Mouse (Mus musculus) hindbrain, embryonic 15.5 days (tissue): Measurements from ENCODE around the gene Foxc2. TPM values are rescaled to one million over a fixed set of nuclear protein-coding genes. Genes with fewer than 3 reads are reported as not detected.
"Not testable (repeated sequence)": the region's sequence is repeated elsewhere in the genome, so short reads cannot be mapped to it uniquely, and the experiment has no call there.

ENCODE experiments used
- ATAC-seq: fragments of 200-750 bp; cut with Nextera tagmentation; 2 replicates; pipeline ENCODE4 v1.8.0; 2017; ENCODE audit warnings: low read depth, moderate number of reproducible peaks, moderate TSS enrichment; ENCODE audit not compliant: low FRiP score
- H3K27ac ChIP-seq: fragments of 300-500 bp; sonication (generic); replicated peaks from 2 replicates; pipeline ENCODE4 v1.5.1; 2015; ENCODE audit warnings: mild to moderate bottlenecking, inconsistent platforms
- H3K27me3 ChIP-seq: fragments of 300-500 bp; sonication (generic); 2 replicates; pipeline ENCODE4 v1.6.1; 2015; ENCODE audit warnings: control low read depth, inconsistent platforms
- H3K36me3 ChIP-seq: fragments of 300-500 bp; sonication (generic); 2 replicates; pipeline ENCODE4 v1.6.1; 2015; ENCODE audit warnings: control low read depth, inconsistent platforms
- H3K4me1 ChIP-seq: fragments of 300-500 bp; sonication (generic); replicated peaks from 2 replicates; pipeline ENCODE4 v1.6.1; 2015; ENCODE audit warnings: control low read depth, inconsistent platforms
- H3K4me2 ChIP-seq: fragments of 300-500 bp; sonication (generic); 2 replicates; pipeline ENCODE4 v1.6.1; 2015; ENCODE audit warnings: moderate library complexity, mild to moderate bottlenecking, inconsistent platforms
- H3K4me3 ChIP-seq: fragments of 300-500 bp; sonication (generic); 2 replicates; pipeline ENCODE4 v1.5.1; 2015; ENCODE audit warnings: mild to moderate bottlenecking, inconsistent platforms
- H3K9ac ChIP-seq: fragments of 300-500 bp; sonication (generic); 2 replicates; pipeline ENCODE4 v1.6.1; 2015; ENCODE audit warnings: inconsistent platforms
- H3K9me3 ChIP-seq: fragments of 300-500 bp; sonication (generic); 2 replicates; pipeline ENCODE4 v1.6.1; 2016; ENCODE audit warnings: control low read depth, inconsistent platforms
- WGBS: fragments of 180-500 bp; shearing (Covaris S2); methylation state at CpG from one replicate; pipeline ENCODE4 v1.1.7; 2015; 5-methylcytosine and 5-hydroxymethylcytosine counted together
- polyA plus RNA-seq: library from polyadenylated mRNA; unstranded; fragments of >200 nt; fragmentation: Nextera tagmentation; extraction: Ambion mirVana; gene quantifications from 2 replicates; pipeline ENCODE4 v1.2.1, GENCODE M21; 2015

Gene Foxc2
- polyA plus RNA-seq, 1 experiment from 2014 or later, result 4.1 TPM

DNA sequence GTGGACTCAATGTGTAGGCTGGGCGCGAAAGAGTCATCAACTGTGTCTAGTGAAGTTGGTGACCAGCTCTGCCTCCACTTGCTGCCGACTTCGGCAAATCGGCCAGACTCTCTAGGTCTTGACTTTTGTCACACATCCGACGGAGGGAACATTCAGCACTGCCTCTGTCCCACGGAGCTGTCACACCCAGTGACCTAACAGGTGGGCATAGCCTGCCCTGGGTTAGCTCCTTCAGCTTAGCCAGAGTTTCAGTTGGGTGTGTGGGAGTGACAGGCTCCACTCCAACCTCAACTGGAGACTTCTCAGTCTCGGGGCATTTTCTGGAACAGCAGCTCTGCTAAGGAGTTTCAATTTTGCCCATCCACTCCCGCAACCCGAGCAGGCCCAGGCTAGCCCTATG, 18.5 kb downstream of the Foxc2 start:
- Histone ChIP-seq H3K4me2 (no peak overlapping the region), H3K27me3 (peaks cover 35% of the 10 kb centered on the region), H3K27ac (no peak overlapping the region), H3K36me3 (no peaks in the 10 kb centered on the region), H3K9ac (no peak overlapping the region), H3K4me3 (no peak overlapping the region), H3K9me3 (no peaks in the 10 kb centered on the region), H3K4me1 (no peaks in the 10 kb centered on the region)
- ATAC-seq, result no peak
- 92% methylated on average over 11 of the region's 11 CpGs for WGBS

DNA sequence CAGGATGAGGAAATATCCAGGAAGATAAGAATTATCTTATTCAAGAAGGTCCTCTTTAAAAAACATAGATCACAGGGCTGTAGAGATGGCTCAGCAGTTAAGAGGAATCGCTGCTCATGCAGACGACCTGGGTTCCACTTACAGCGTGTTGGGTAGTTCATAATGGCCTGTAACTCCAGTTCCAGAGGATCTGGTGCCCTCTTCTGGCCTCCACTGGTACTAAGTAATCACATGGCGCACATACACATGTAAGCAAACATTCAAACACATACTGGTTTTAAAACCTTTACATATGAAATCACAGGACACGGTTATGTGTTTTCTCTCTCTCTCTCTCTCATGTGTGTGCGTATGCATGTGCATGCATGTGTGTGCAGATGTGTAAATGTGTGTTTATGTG, 20.9 kb downstream of the Foxc2 start:
- Histone ChIP-seq H3K9me3 (no peaks in the 10 kb centered on the region), H3K27ac (no peak overlapping the region), H3K36me3 (no peaks in the 10 kb centered on the region), H3K27me3 (peaks cover 14% of the 10 kb centered on the region; the same call in 1 of the 2 replicates), H3K9ac (no peak overlapping the region), H3K4me1 (no peaks in the 10 kb centered on the region), H3K4me2 (no peak overlapping the region), H3K4me3 (no peak overlapping the region)
- no peak for ATAC-seq
- WGBS, result 97% methylated on average over 6 of the region's 6 CpGs

DNA sequence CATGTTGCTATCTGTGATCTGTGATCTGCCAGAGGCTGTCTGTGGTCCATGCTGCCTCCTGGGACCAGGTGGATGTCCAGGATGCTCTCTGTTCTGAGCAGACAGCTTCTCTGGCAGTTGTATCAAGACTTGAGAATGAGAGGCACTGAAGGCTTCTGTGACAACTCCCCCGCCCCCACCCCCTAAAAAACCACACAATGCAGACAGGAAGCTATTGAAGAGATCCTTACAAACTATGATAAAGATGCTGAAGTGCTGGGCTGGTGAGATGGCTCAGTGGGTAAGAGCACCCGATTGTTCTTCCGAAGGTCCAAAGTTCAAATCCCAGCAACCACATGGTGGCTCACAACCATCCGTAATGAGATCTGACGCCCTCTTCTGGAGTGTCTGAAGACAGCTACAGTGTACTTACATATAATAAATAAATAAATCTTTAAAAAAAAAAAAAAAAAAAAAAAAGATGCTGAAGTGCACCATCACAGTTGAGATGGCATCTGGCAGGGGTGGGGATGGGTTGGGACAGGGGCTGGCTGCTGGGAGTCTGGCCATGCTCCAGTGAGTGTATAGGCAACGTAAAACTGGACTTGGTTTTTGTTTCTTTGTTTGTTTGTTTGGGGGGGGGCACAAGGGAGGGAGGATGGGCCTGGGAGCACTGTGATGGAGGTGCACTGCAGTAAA, 29.6 kb downstream of the Foxc2 start:
- H3K4me1 ChIP-seq, H3K36me3 ChIP-seq, H3K4me3 ChIP-seq, H3K9ac ChIP-seq, ATAC-seq, H3K9me3 ChIP-seq, H3K4me2 ChIP-seq, H3K27ac ChIP-seq, H3K27me3 ChIP-seq: not testable (repeated sequence)
- WGBS, result 78% methylated on average over 6 of the region's 6 CpGs

DNA sequence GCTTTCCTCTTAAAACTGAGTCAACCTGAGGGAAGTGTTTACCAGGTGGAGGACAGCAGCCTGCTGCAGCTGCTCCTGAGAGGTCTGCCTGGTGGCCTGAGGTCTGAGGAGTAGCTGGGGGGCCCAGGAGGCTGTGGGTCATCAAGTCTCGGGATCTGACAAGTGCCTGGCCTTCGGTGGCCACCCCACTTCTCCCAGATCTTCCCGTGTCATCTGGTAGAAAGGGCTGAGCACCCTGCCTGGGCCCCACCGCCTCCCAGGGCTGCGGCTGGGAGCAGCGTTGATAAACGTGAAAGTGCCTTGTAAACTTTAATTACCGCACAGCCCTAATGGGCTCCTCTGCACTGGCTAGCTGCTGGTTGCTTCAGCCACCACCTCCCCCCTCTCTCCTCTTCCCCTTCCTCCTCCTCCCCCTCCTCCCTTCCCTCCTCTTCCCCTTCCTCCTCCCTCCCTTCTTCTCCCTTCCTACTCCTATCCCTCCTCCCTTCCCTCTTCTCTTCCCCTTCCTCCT, 32.7 kb downstream of the Foxc2 start:
- Histone ChIP-seq H3K36me3 (no peaks in the 10 kb centered on the region), H3K27me3 (no peaks in the 10 kb centered on the region), H3K27ac (no peak overlapping the region), H3K9me3 (no peaks in the 10 kb centered on the region), H3K4me3 (no peak overlapping the region), H3K4me2 (no peak overlapping the region), H3K9ac (no peak overlapping the region), H3K4me1 (no peaks in the 10 kb centered on the region)
- no peak for ATAC-seq
- WGBS, result 48% methylated on average over 8 of the region's 8 CpGs

DNA sequence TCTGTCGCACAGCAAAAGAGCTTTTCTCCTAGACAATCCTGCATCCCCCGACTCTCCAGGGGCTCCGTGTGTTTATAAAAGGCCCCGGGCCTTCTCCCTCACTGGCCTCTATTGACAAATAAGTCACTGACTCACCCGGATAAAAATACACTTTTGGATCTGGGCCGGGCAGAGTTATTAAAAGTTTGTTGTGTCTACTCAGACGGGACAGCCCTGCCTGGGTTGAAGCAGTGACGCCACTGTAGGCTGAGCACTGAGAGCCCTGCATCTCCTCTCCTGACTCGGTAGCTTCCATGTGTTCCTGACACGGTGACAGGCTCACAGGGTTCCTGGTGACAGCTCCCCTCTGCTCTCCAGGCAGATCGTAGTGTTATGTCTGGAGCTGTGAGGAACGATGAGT, 36.4 kb downstream of the Foxc2 start:
- Histone ChIP-seq H3K36me3 (no peaks in the 10 kb centered on the region), H3K4me3 (no peak overlapping the region), H3K4me1 (no peaks in the 10 kb centered on the region), H3K9ac (no peak overlapping the region), H3K4me2 (no peak overlapping the region), H3K27me3 (no peaks in the 10 kb centered on the region), H3K27ac (no peak overlapping the region), H3K9me3 (no peaks in the 10 kb centered on the region)
- ATAC-seq, result no peak
- WGBS, result 70% methylated on average over 12 of the region's 12 CpGs

DNA sequence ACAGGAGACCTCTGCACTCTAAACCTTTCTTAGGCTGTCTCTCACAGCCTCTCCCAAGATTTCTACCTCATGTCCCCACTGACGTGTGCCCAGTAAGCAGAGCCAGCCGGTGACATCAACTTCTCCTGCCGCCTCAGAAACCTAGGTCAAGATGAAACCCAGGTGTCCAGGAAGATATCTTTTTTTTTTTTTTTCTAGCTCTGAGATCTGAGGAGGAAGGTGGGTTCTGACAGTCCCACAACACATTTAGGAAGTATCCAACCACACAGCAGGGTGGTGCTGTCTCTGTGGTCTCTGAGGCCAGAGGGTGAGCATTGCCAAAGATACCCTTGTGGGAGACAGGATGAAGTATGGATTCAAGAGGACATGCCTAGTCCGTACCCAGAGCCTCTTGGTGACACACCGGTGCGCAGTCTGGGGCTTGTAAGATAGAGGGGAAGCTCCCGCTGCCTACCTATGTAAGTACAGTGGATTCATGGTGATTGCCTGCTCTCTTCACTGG, 41.1 kb downstream of the Foxc2 start:
- Histone ChIP-seq H3K9ac (no peak overlapping the region), H3K27ac (no peak overlapping the region), H3K27me3 (no peaks in the 10 kb centered on the region), H3K9me3 (no peaks in the 10 kb centered on the region), H3K4me2 (no peak overlapping the region), H3K4me1 (no peaks in the 10 kb centered on the region), H3K4me3 (no peak overlapping the region), H3K36me3 (no peaks in the 10 kb centered on the region)
- 92% methylated on average over 7 of the region's 7 CpGs for WGBS
- no peak for ATAC-seq

DNA sequence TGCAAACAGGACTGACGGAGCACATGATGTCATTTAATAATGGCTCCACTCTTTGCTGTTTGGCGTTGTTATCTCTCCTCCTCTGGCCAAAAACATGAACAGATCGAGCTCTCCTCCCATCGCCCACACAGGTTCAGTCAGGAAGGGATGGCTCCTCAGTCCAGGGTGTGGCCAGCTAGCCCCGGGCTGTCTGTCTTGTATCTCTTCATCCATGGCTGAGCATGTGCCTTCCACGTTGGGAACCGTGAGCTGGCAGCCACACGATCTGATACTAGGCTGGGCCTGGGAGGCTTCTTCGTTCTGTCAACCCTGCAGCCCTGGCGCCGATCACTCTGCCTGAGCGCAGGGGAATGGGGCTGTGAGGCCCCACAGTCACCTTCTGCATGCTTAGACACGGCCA, 42.8 kb downstream of the Foxc2 start:
- no peaks in the 10 kb centered on the region for H3K27me3 ChIP-seq
- no peaks in the 10 kb centered on the region for H3K9me3 ChIP-seq
- H3K4me3 ChIP-seq, result no peak overlapping the region
- ATAC-seq, result no peak
- H3K9ac ChIP-seq, result no peak overlapping the region
- H3K4me1 ChIP-seq, result no peaks in the 10 kb centered on the region
- no peak overlapping the region for H3K27ac ChIP-seq
- 82% methylated on average over 13 of the region's 13 CpGs for WGBS
- no peak overlapping the region for H3K4me2 ChIP-seq
- no peaks in the 10 kb centered on the region for H3K36me3 ChIP-seq

DNA sequence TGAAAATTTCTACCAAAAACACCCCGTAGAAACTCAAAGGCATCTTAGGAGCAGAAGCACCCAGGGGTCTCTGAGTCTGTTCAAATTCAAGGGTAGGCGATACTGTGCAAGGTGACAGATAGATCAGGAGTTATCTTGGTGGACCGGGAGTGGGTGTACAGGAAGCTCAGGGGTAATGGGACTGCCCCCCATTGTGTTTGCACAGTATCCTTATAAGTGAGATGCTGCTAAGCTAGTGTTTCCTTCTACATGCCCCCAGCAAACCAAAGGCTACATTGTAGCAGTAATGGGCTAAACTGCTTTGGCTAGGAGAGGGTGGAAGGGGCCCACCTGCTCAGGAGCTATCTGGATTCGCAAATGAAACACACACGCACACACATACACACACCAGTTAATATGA, 45.5 kb downstream of the Foxc2 start:
- Histone ChIP-seq H3K9me3 (no peaks in the 10 kb centered on the region), H3K36me3 (no peaks in the 10 kb centered on the region), H3K27ac (no peak overlapping the region), H3K4me2 (no peak overlapping the region), H3K9ac (no peak overlapping the region), H3K4me1 (0 out of 2 replicates have a peak, but pooled peaks cover 4% of the 10 kb centered on the region), H3K4me3 (no peak overlapping the region), H3K27me3 (no peaks in the 10 kb centered on the region)
- WGBS, result 93% methylated on average over 5 of the region's 5 CpGs
- ATAC-seq, result no peak

DNA sequence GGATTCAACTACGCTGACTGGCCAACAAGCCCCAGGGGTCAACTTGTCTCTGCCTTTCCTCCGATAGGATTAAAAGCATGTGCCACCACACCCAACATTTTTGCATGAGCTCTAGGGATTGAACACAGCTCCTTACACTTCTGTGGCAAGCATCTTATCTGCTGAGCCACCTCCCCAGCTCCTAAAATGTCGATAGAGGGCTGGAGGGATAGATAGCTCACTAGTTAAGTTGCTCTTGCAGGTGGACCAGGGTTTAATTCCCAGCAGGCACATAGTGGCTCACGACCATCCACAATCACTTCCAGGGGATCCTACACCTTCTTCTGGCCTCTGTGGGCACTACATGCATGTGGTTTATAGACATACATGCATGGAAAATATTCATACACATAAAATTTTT, 46.4 kb downstream of the Foxc2 start:
- Histone ChIP-seq H3K4me3 (no peak overlapping the region), H3K9ac (no peak overlapping the region), H3K36me3 (no peaks in the 10 kb centered on the region), H3K4me2 (no peak overlapping the region), H3K4me1 (0 out of 2 replicates have a peak, but pooled peaks cover 4% of the 10 kb centered on the region), H3K27ac (no peak overlapping the region), H3K27me3 (no peaks in the 10 kb centered on the region), H3K9me3 (no peaks in the 10 kb centered on the region)
- 77% methylated on average over 4 of the region's 4 CpGs for WGBS
- ATAC-seq, result no peak

DNA sequence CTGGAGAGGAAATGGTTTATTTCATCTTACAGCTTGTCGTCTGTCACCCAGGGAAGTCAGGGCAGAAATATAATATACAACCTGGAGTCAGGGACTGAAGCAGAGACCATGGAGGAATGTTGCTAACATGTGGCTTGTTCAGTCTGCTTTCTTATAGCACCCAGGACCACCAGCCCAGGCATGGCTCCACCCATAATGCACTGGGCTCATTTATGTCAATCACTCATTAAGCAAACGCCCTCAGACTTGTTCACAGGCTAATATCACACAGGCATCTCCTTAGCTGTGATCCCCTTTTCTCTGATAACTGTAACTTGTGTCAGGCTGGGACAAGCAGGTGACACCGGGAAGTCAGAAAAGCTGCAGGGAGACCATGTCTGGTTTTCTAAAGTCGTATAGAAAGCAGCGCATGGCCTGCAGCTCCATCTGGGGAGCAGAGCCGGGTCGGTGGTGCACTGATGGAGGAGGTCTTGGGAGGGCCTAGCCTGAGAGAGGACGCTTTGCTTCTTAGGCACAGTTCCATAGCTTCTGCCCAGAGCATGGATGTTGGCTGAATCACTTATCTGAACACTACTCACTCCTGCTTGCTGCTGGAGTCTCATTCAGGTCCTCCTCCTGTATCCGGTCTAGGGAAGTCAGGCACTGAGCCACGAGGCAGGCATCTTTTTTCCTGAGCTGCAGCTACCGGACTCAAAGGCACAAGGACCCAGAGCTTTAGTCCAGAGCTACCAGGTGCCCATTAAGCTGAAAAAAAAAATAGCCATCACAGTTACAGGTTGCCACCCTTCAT, 47.1 kb downstream of the Foxc2 start:
- Histone ChIP-seq H3K36me3 (no peaks in the 10 kb centered on the region), H3K4me3 (no peak overlapping the region), H3K9me3 (no peaks in the 10 kb centered on the region), H3K27ac (no peak overlapping the region), H3K4me1 (0 out of 2 replicates have a peak, but pooled peaks cover 4% of the 10 kb centered on the region), H3K9ac (no peak overlapping the region), H3K4me2 (no peak overlapping the region), H3K27me3 (no peaks in the 10 kb centered on the region)
- ATAC-seq, result no peak
- 79% methylated on average over 11 of the region's 11 CpGs for WGBS

DNA sequence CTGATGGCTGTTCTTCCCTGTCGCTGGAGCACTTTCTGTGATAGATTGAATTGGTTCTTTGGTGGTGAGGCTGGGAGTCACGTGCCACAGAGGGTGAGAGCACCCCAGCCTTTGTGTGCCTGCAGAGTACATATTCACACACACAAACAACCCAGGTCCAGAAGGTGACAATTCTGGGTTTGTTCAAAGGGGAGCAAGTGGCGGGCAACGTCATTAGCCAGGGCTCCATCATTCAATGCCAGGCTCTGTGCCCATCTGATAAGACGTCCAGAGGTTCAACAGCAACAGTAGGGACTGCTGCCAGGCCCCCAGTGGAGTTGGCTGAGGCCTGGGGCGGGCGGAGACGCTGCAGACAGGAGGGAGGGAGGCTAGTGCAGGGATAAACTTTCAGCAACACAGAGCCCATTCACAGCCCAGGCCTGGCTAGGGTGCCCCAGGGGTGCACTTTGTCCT, 48.1 kb downstream of the Foxc2 start:
- 47% methylated on average over 8 of the region's 8 CpGs for WGBS
- Histone ChIP-seq H3K4me3 (no peak overlapping the region), H3K27me3 (no peaks in the 10 kb centered on the region), H3K4me1 (0 out of 2 replicates have a peak, but pooled peaks cover 4% of the 10 kb centered on the region), H3K4me2 (no peak overlapping the region), H3K9ac (no peak overlapping the region), H3K36me3 (no peaks in the 10 kb centered on the region), H3K9me3 (no peaks in the 10 kb centered on the region), H3K27ac (no peak overlapping the region)
- ATAC-seq, result no peak

DNA sequence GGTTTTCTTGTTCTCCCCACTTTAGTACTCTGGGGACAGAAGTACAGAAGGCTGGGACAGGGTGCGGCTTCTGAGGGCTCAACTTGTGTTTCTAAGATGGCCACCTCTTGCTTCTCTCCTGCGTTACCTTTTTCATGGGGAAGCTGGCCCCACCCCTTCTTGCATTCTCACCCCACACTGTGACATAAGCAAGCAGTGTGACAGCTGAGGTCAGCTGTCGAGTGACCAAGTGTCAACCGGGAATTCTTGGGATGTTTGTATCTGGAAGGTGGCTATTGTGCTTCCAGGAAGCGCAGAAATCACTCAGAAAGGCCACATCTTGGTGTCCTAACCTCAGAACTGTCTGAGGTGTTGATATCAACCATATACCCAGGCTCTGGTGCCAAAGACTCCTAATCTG, 52.1 kb downstream of the Foxc2 start:
- H3K9me3 ChIP-seq, result no peaks in the 10 kb centered on the region
- ATAC-seq, result no peak
- 69% methylated on average over 5 of the region's 5 CpGs for WGBS
- no peaks in the 10 kb centered on the region for H3K27me3 ChIP-seq
- no peaks in the 10 kb centered on the region for H3K36me3 ChIP-seq
- no peak overlapping the region for H3K27ac ChIP-seq
- no peak overlapping the region for H3K4me3 ChIP-seq
- 0 out of 2 replicates have a peak, but pooled peaks cover 11% of the 10 kb centered on the region for H3K4me1 ChIP-seq
- H3K9ac ChIP-seq, result no peak overlapping the region
- no peak overlapping the region for H3K4me2 ChIP-seq
